In genomic region chr4:106281492-106282122, GRCm38 (mm10) we compare ENCODE assay signal across 8 mouse cellular contexts. TPM values are rescaled to one million over a fixed set of nuclear protein-coding genes. Genes with fewer than 3 reads are reported as not detected.
DNase-seq lines count a peak whose midpoint lies in the region; ATAC-seq lines count a peak whose summit lies in the region.

No protein-coding gene starts in this region.

- H3K27ac ChIP-seq in embryonic facial prominence, embryonic 15.5 days (replicated peaks): no peak overlapping the region
- H3K27ac ChIP-seq in kidney, embryonic 14.5 days (ENCODE audit: low read depth, low read length): no peak overlapping the region
- H3K27ac ChIP-seq in liver, embryonic 16.5 days (ENCODE audit: low read length): no peak overlapping the region

- 49% methylated on average over 8 of the region's 8 CpGs for WGBS in embryonic facial prominence, embryonic 15.5 days
- WGBS in kidney, embryonic 14.5 days: 49% methylated on average over 8 of the region's 8 CpGs
- 57% methylated on average over 8 of the region's 8 CpGs for WGBS in liver, embryonic 16.5 days (ENCODE audit: insufficient replicate concordance)

- H3K36me3 ChIP-seq in embryonic facial prominence, embryonic 15.5 days: no peaks in the 10 kb centered on the region
- no peaks in the 10 kb centered on the region for H3K36me3 ChIP-seq in kidney, embryonic 14.5 days (ENCODE audit: control insufficient read depth, insufficient read depth, low read length)
- no peaks in the 10 kb centered on the region for H3K36me3 ChIP-seq in liver, embryonic 16.5 days (ENCODE audit: control insufficient read depth, insufficient read depth)

- ATAC-seq in CD4-positive, CD25-positive, alpha-beta regulatory T cell, adult 4 months: peak; percentile 67
- ATAC-seq in embryonic facial prominence, embryonic 15.5 days (ENCODE audit: insufficient number of reproducible peaks, low FRiP score, low TSS enrichment, low read depth): peak; percentile 70
- ATAC-seq in kidney, embryonic 14.5 days (ENCODE audit: low FRiP score, low TSS enrichment): peak; percentile 60; the same call in 1 of the 2 replicates
- peak; percentile 64 for ATAC-seq in liver, embryonic 16.5 days (ENCODE audit: low read depth)

- H3K9ac ChIP-seq in embryonic facial prominence, embryonic 15.5 days: no peak overlapping the region
- H3K9ac ChIP-seq in kidney, embryonic 14.5 days (ENCODE audit: low read depth, low read length): no peak overlapping the region
- H3K9ac ChIP-seq in liver, embryonic 16.5 days (ENCODE audit: low read depth, low read length): no peak overlapping the region

- H3K4me2 ChIP-seq in embryonic facial prominence, embryonic 15.5 days (replicated peaks): no peak overlapping the region
- H3K4me2 ChIP-seq in kidney, embryonic 14.5 days (replicated peaks; ENCODE audit: low read depth, low read length): no peak overlapping the region
- H3K4me2 ChIP-seq in liver, embryonic 16.5 days (ENCODE audit: low read depth, low read length): no peak overlapping the region

- H3K4me3 ChIP-seq in embryonic facial prominence, embryonic 15.5 days (replicated peaks): no peak overlapping the region
- H3K4me3 ChIP-seq in kidney, embryonic 14.5 days (ENCODE audit: low read length): no peak overlapping the region
- H3K4me3 ChIP-seq in liver, embryonic 16.5 days (ENCODE audit: low read depth, low read length): no peak overlapping the region

- H3K9me3 ChIP-seq in embryonic facial prominence, embryonic 15.5 days (replicated peaks): no peaks in the 10 kb centered on the region
- H3K9me3 ChIP-seq in kidney, embryonic 14.5 days (ENCODE audit: control insufficient read depth, low read length): peaks cover 3% of the 10 kb centered on the region; the same call in 1 of the 2 replicates
- no peaks in the 10 kb centered on the region for H3K9me3 ChIP-seq in liver, embryonic 16.5 days (replicated peaks; ENCODE audit: control insufficient read depth, low read length)

- H3K4me1 ChIP-seq in embryonic facial prominence, embryonic 15.5 days: peaks cover 11% of the 10 kb centered on the region; the same call in 1 of the 2 replicates
- 0 out of 2 replicates have a peak, but pooled peaks cover 7% of the 10 kb centered on the region for H3K4me1 ChIP-seq in kidney, embryonic 14.5 days (ENCODE audit: control insufficient read depth, insufficient read depth, low read length)
- H3K4me1 ChIP-seq in liver, embryonic 16.5 days (ENCODE audit: control insufficient read depth, low read depth, low read length): peaks cover 9% of the 10 kb centered on the region

- DNase-seq in adrenal gland, postnatal 14 days: peak; percentile 14
- DNase-seq in adrenal gland, postnatal 36 days: no peak
- DNase-seq in gastrocnemius, adult 8-10 months (ENCODE audit: low spot score in 2 of 2): no peak
- no peak for DNase-seq in thymus, postnatal 25 days

- H3K27me3 ChIP-seq in embryonic facial prominence, embryonic 15.5 days: no peaks in the 10 kb centered on the region
- no peaks in the 10 kb centered on the region for H3K27me3 ChIP-seq in kidney, embryonic 14.5 days (ENCODE audit: control insufficient read depth, insufficient read depth, low read length)
- no peaks in the 10 kb centered on the region for H3K27me3 ChIP-seq in liver, embryonic 16.5 days (ENCODE audit: control insufficient read depth, insufficient read depth, low read depth, low read length)

RNA-seq across cellular contexts. Expression of gene Usp24, which starts 34.4 kb away (rescaled TPM):
- total RNA-seq in adrenal gland, postnatal 14 days (2021): 39.3 and 43.9 TPM in 2 replicates
- 10 to 100 TPM; 41.0 to 41.3 TPM for total RNA-seq in adrenal gland, postnatal 36 days (2021)
- 10 to 100 TPM in 1 of 2 experiments, 1 to 10 TPM in 1; 9.9 to 12.9 TPM for polyA plus RNA-seq in CD4-positive, CD25-positive, alpha-beta regulatory T cell, adult 4 months (2017; shearing (Covaris generic))
- polyA plus RNA-seq in embryonic facial prominence, embryonic 15.5 days (2015; fragmentation: Nextera tagmentation; extraction: Ambion mirVana): 8.6 and 8.7 TPM in 2 replicates
- polyA plus RNA-seq in kidney, embryonic 14.5 days (2014; fragmentation: Nextera tagmentation; extraction: Ambion mirVana): 15.7 and 16.4 TPM in 2 replicates
- polyA plus RNA-seq in liver, embryonic 16.5 days (2015; fragmentation: Nextera tagmentation; extraction: Ambion mirVana): 3.5 and 3.8 TPM in 2 replicates
- total RNA-seq in gastrocnemius, adult 8-10 months (2022): 10 to 100 TPM; 71.6 to 86.2 (median 74.3) TPM
